Mouse (Mus musculus): ENCODE measurements around the gene Kcng1.

DNA sequence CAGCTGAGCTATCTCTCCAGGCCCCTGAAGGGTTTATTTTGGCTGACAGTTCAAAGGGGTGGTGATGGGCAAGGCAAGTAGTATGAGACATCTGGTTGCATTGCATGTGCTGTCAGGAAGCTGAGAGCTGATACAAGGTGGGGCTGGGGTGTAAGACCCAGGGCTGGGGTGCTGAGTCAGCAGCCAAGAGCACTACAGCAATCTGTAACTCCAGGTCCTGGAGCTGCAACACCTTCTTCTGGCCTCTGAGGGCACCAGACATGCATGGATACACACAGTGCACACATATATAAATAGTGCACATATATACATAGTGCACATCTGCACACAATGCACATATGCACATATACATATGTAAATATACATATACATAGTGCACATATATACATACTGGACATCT is 38.7 kb downstream of the Kcng1 start:
- TF ChIP-seq CTCF (IDR thresholded peaks at IDR 0.05; ENCODE audit: control insufficient read depth, insufficient read depth, insufficient read length) (no peak), CEBPB (IDR thresholded peaks at IDR 0.05; ENCODE audit: low read depth) (no peak), MYOG (IDR thresholded peaks at IDR 0.05; ENCODE audit: control insufficient read depth, extremely low read depth, insufficient read length) (no peak), MAX (IDR thresholded peaks at IDR 0.05) (no peak)

All from C2C12 (cell line).